Mouse (Mus musculus): ENCODE measurements around the gene Tmc6. TPM values are rescaled to one million over a fixed set of nuclear protein-coding genes. Genes with fewer than 3 reads are reported as not detected.

Tmc6 gene
- polyA plus RNA-seq, 1 experiment: 606 TPM

- Histone ChIP-seq H3K4me1 (ENCODE audit: control insufficient read depth, insufficient read depth, low read length) (no peaks in the 10 kb centered on the region), H3K4me3 (ENCODE audit: insufficient read depth, low read depth, low read length) (no peak overlapping the region), H3K27ac (ENCODE audit: insufficient read depth, low read depth, low read length) (no peak overlapping the region)
- 78% methylated on average over 10 of the region's 10 CpGs for WGBS
- TF ChIP-seq POLR2A (IDR thresholded peaks at IDR 0.05; ENCODE audit: insufficient read depth, low read depth, low read length) (no peak), CTCF (IDR thresholded peaks at IDR 0.05; ENCODE audit: insufficient read depth, low read depth, low read length) (no peak)
Measured at GRCm38 (mm10) chr11:117749414-117749813, 32.6 kb downstream of the Tmc6 start.

- WGBS: 85% methylated on average over 4 of the region's 4 CpGs
- TF ChIP-seq CTCF (IDR thresholded peaks at IDR 0.05; ENCODE audit: insufficient read depth, low read depth, low read length): no peak
- TF ChIP-seq POLR2A (IDR thresholded peaks at IDR 0.05; ENCODE audit: insufficient read depth, low read depth, low read length): no peak
- H3K27ac ChIP-seq (ENCODE audit: insufficient read depth, low read depth, low read length): no peak overlapping the region
Measured at GRCm38 (mm10) chr11:117748628-117749027, 33.4 kb downstream of the Tmc6 start.

GRCm38 (mm10) chr11:117743454-117744030 lies 38.5 kb downstream of the Tmc6 start:
- WGBS: 75% methylated on average over 4 of the region's 4 CpGs
- TF ChIP-seq CTCF (IDR thresholded peaks at IDR 0.05; ENCODE audit: insufficient read depth, low read depth, low read length) (no peak), POLR2A (IDR thresholded peaks at IDR 0.05; ENCODE audit: insufficient read depth, low read depth, low read length) (no peak)
- Histone ChIP-seq H3K4me3 (ENCODE audit: insufficient read depth, low read depth, low read length) (no peak overlapping the region), H3K4me1 (ENCODE audit: control insufficient read depth, insufficient read depth, low read length) (no peaks in the 10 kb centered on the region), H3K27ac (ENCODE audit: insufficient read depth, low read depth, low read length) (no peak overlapping the region)

More at GRCm38 (mm10) chr11:117748628-117749027, 33.4 kb downstream of the Tmc6 start:
- Histone ChIP-seq H3K4me3 (ENCODE audit: insufficient read depth, low read depth, low read length) (no peak overlapping the region), H3K4me1 (ENCODE audit: control insufficient read depth, insufficient read depth, low read length) (no peaks in the 10 kb centered on the region)

- no peak overlapping the region for H3K27ac ChIP-seq (ENCODE audit: insufficient read depth, low read depth, low read length)
- H3K4me3 ChIP-seq (ENCODE audit: insufficient read depth, low read depth, low read length): no peak overlapping the region
- WGBS: 80% methylated on average over 8 of the region's 8 CpGs
- H3K4me1 ChIP-seq (ENCODE audit: control insufficient read depth, insufficient read depth, low read length): no peaks in the 10 kb centered on the region
- TF ChIP-seq CTCF (IDR thresholded peaks at IDR 0.05; ENCODE audit: insufficient read depth, low read depth, low read length) (no peak), POLR2A (IDR thresholded peaks at IDR 0.05; ENCODE audit: insufficient read depth, low read depth, low read length) (no peak)
Measured at GRCm38 (mm10) chr11:117742715-117743114, 39.3 kb downstream of the Tmc6 start.

- WGBS: 77% methylated on average over 8 of the region's 8 CpGs
- TF ChIP-seq CTCF (IDR thresholded peaks at IDR 0.05; ENCODE audit: insufficient read depth, low read depth, low read length) (no peak), POLR2A (IDR thresholded peaks at IDR 0.05; ENCODE audit: insufficient read depth, low read depth, low read length) (no peak)
- H3K27ac ChIP-seq (ENCODE audit: insufficient read depth, low read depth, low read length): no peak overlapping the region
- H3K4me1 ChIP-seq (ENCODE audit: control insufficient read depth, insufficient read depth, low read length): no peaks in the 10 kb centered on the region
- H3K4me3 ChIP-seq (ENCODE audit: insufficient read depth, low read depth, low read length): no peak overlapping the region
Measured at GRCm38 (mm10) chr11:117742243-117742642, 39.8 kb downstream of the Tmc6 start.

- no peak for TF ChIP-seq CTCF (IDR thresholded peaks at IDR 0.05; ENCODE audit: insufficient read depth, low read depth, low read length)
- TF ChIP-seq POLR2A (IDR thresholded peaks at IDR 0.05; ENCODE audit: insufficient read depth, low read depth, low read length): no peak
- H3K27ac ChIP-seq (ENCODE audit: insufficient read depth, low read depth, low read length): no peak overlapping the region
- H3K4me1 ChIP-seq (ENCODE audit: control insufficient read depth, insufficient read depth, low read length): no peaks in the 10 kb centered on the region
- WGBS: 87% methylated on average over 6 of the region's 6 CpGs
- H3K4me3 ChIP-seq (ENCODE audit: insufficient read depth, low read depth, low read length): no peak overlapping the region
Measured at GRCm38 (mm10) chr11:117741128-117741527, 40.9 kb downstream of the Tmc6 start.

GRCm38 (mm10) chr11:117738123-117738522 lies 43.9 kb downstream of the Tmc6 start:
- peaks cover 9% of the 10 kb centered on the region for H3K4me1 ChIP-seq (ENCODE audit: control insufficient read depth, insufficient read depth, low read length)
- no peak overlapping the region for H3K4me3 ChIP-seq (ENCODE audit: insufficient read depth, low read depth, low read length)
- WGBS: 89% methylated on average over 5 of the region's 5 CpGs
- H3K27ac ChIP-seq (ENCODE audit: insufficient read depth, low read depth, low read length): no peak overlapping the region
- no peak for TF ChIP-seq POLR2A (IDR thresholded peaks at IDR 0.05; ENCODE audit: insufficient read depth, low read depth, low read length)
- TF ChIP-seq CTCF (IDR thresholded peaks at IDR 0.05; ENCODE audit: insufficient read depth, low read depth, low read length): no peak

GRCm38 (mm10) chr11:117736037-117736689 lies 45.8 kb downstream of the Tmc6 start:
- Histone ChIP-seq H3K27ac (ENCODE audit: insufficient read depth, low read depth, low read length) (no peak overlapping the region), H3K4me1 (ENCODE audit: control insufficient read depth, insufficient read depth, low read length) (peaks cover 17% of the 10 kb centered on the region), H3K4me3 (ENCODE audit: insufficient read depth, low read depth, low read length) (no peak overlapping the region)
- TF ChIP-seq CTCF (IDR thresholded peaks at IDR 0.05; ENCODE audit: insufficient read depth, low read depth, low read length): no peak
- TF ChIP-seq POLR2A (IDR thresholded peaks at IDR 0.05; ENCODE audit: insufficient read depth, low read depth, low read length): no peak
- 55% methylated on average over 5 of the region's 5 CpGs for WGBS

GRCm38 (mm10) chr11:117731470-117731869 lies 50.5 kb downstream of the Tmc6 start:
- H3K27ac ChIP-seq (ENCODE audit: insufficient read depth, low read depth, low read length): peak overlapping the region; percentile 77
- H3K4me1 ChIP-seq (ENCODE audit: control insufficient read depth, insufficient read depth, low read length): peaks cover 30% of the 10 kb centered on the region
- H3K4me3 ChIP-seq (ENCODE audit: insufficient read depth, low read depth, low read length): no peak overlapping the region
- WGBS: 71% methylated on average over 7 of the region's 7 CpGs
- no peak for TF ChIP-seq CTCF (IDR thresholded peaks at IDR 0.05; ENCODE audit: insufficient read depth, low read depth, low read length)
- TF ChIP-seq POLR2A (IDR thresholded peaks at IDR 0.05; ENCODE audit: insufficient read depth, low read depth, low read length): no peak

Data from olfactory bulb, adult 2 months (tissue).